Mouse (Mus musculus): ENCODE measurements around the gene Zfp654.

GRCm38 (mm10) chr16:64869621-64870020 lies 18.2 kb upstream of the Zfp654 start:
- TF ChIP-seq EP300 (IDR thresholded peaks at IDR 0.05; ENCODE audit: low read depth) (no peak), CTCF (IDR thresholded peaks at IDR 0.05; ENCODE audit: low read depth) (no peak)

Data from liver, embryonic 14.5 days (tissue).